Mouse (Mus musculus) embryonic facial prominence, embryonic 12.5 days (tissue): Measurements from ENCODE around the gene Ppara. TPM values are rescaled to one million over a fixed set of nuclear protein-coding genes. Genes with fewer than 3 reads are reported as not detected.
A peak's percentile ranks its signal among the peaks of the same experiment; 100 is the strongest.

Experiments
- ATAC-seq: fragments of 200-750 bp; cut with Nextera tagmentation; 2 replicates; pipeline ENCODE4 v1.8.0; 2017; ENCODE audit not compliant: insufficient number of reproducible peaks, insufficient read depth, low FRiP score, low TSS enrichment
- H3K27ac ChIP-seq: fragments of 300-500 bp; sonication (generic); 2 replicates; pipeline ENCODE4 v1.5.1; 2016; ENCODE audit warnings: mild to moderate bottlenecking
- H3K27me3 ChIP-seq: fragments of 300-500 bp; sonication (generic); 2 replicates; pipeline ENCODE4 v1.6.1; 2016; ENCODE audit warnings: mild to moderate bottlenecking, moderate library complexity
- H3K36me3 ChIP-seq: fragments of 300-500 bp; sonication (generic); 2 replicates; pipeline ENCODE4 v1.6.1; 2016; ENCODE audit warnings: mild to moderate bottlenecking
- H3K4me1 ChIP-seq: fragments of 300-500 bp; sonication (generic); 2 replicates; pipeline ENCODE4 v1.6.1; 2016
- H3K4me2 ChIP-seq: fragments of 300-500 bp; sonication (generic); replicated peaks from 2 replicates; pipeline ENCODE4 v1.6.1; 2016; ENCODE audit warnings: mild to moderate bottlenecking, moderate library complexity
- H3K4me3 ChIP-seq: fragments of 300-500 bp; sonication (generic); 2 replicates; pipeline ENCODE4 v1.5.1; 2016; ENCODE audit warnings: mild to moderate bottlenecking
- H3K9ac ChIP-seq: fragments of 300-500 bp; sonication (generic); 2 replicates; pipeline ENCODE4 v1.6.1; 2016; ENCODE audit warnings: mild to moderate bottlenecking, moderate library complexity
- H3K9me3 ChIP-seq: fragments of 300-500 bp; sonication (generic); 2 replicates; pipeline ENCODE4 v1.6.1; 2016; ENCODE audit warnings: mild to moderate bottlenecking, moderate library complexity
- WGBS: fragments of 180-500 bp; shearing (Covaris S2); methylation state at CpG from one replicate; pipeline ENCODE4 v1.1.7; 2016; 5-methylcytosine and 5-hydroxymethylcytosine counted together
- polyA plus RNA-seq: library from polyadenylated mRNA; unstranded; fragments of >200 nt; fragmentation: Nextera tagmentation; extraction: Ambion mirVana; gene quantifications from 2 replicates; pipeline ENCODE4 v1.2.1, GENCODE M21; 2016

Gene Ppara
- polyA plus RNA-seq, 1 experiment from 2014 or later, result 2.2 TPM

- ATAC-seq, result no peak
- Histone ChIP-seq H3K9ac (no peak overlapping the region), H3K27ac (no peak overlapping the region), H3K36me3 (no peaks in the 10 kb centered on the region), H3K4me3 (no peak overlapping the region), H3K27me3 (no peaks in the 10 kb centered on the region), H3K4me1 (peaks cover 6% of the 10 kb centered on the region; the same call in 1 of the 2 replicates), H3K4me2 (no peak overlapping the region), H3K9me3 (no peaks in the 10 kb centered on the region)
- 88% methylated on average over 12 of the region's 12 CpGs for WGBS
These were observed 74.3 kb downstream of the Ppara start for GRCm38 (mm10) chr15:85809091-85809490.

GRCm38 (mm10) chr15:85810462-85810805, 75.7 kb downstream of the Ppara start:
- H3K4me3 ChIP-seq, result peak overlapping the region; percentile 83; the same call in 1 of the 2 replicates
- H3K9me3 ChIP-seq, result no peaks in the 10 kb centered on the region
- H3K9ac ChIP-seq, result peak overlapping the region; percentile 79; the same call in 1 of the 2 replicates
- no peaks in the 10 kb centered on the region for H3K36me3 ChIP-seq
- no peaks in the 10 kb centered on the region for H3K27me3 ChIP-seq
- H3K4me2 ChIP-seq, result peak overlapping the region; percentile 88
- peaks cover 6% of the 10 kb centered on the region; the same call in 1 of the 2 replicates for H3K4me1 ChIP-seq
- H3K27ac ChIP-seq, result no peak overlapping the region
- 84% methylated on average over 5 of the region's 5 CpGs for WGBS
- ATAC-seq, result no peak

- Histone ChIP-seq H3K27me3 (no peaks in the 10 kb centered on the region), H3K27ac (peak overlapping the region; percentile 87), H3K36me3 (no peaks in the 10 kb centered on the region), H3K4me3 (peak overlapping the region; percentile 83), H3K9ac (peak overlapping the region; percentile 79), H3K4me2 (peak overlapping the region; percentile 88), H3K4me1 (peaks cover 6% of the 10 kb centered on the region; the same call in 1 of the 2 replicates), H3K9me3 (no peaks in the 10 kb centered on the region)
- ATAC-seq, result peak; percentile 87
- 4% methylated on average over 36 of the region's 36 CpGs for WGBS
These were observed 76.2 kb downstream of the Ppara start for GRCm38 (mm10) chr15:85810806-85811521.

GRCm38 (mm10) chr15:85811535-85812277, 76.9 kb downstream of the Ppara start, which contains the start of gene Cdpf1:
Gene Cdpf1 (minus strand): TSS chr15:85811697.
- peak within 1 kb of the TSS; percentile 87 for H3K27ac ChIP-seq
- ATAC-seq, result peak; percentile 92
- peak within 1 kb of the TSS; percentile 88 for H3K4me2 ChIP-seq
- no peaks in the 10 kb centered on the region for H3K36me3 ChIP-seq
- H3K4me1 ChIP-seq, result peaks cover 6% of the 10 kb centered on the region; the same call in 1 of the 2 replicates
- no peaks in the 10 kb centered on the region for H3K27me3 ChIP-seq
- WGBS, result 3% methylated on average over 36 of the region's 36 CpGs
- H3K9me3 ChIP-seq, result no peaks in the 10 kb centered on the region
- peak within 1 kb of the TSS; percentile 83 for H3K4me3 ChIP-seq
- H3K9ac ChIP-seq, result peak within 1 kb of the TSS; percentile 79

- WGBS, result 69% methylated on average over 10 of the region's 10 CpGs
- Histone ChIP-seq H3K27ac (no peak overlapping the region), H3K27me3 (no peaks in the 10 kb centered on the region), H3K9me3 (peaks cover 2% of the 10 kb centered on the region; the same call in 1 of the 2 replicates), H3K36me3 (no peaks in the 10 kb centered on the region), H3K4me3 (no peak overlapping the region), H3K4me2 (no peak overlapping the region), H3K9ac (no peak overlapping the region), H3K4me1 (peaks cover 6% of the 10 kb centered on the region; the same call in 1 of the 2 replicates)
- ATAC-seq, result no peak
These were observed 78.6 kb downstream of the Ppara start for GRCm38 (mm10) chr15:85813428-85813827.

GRCm38 (mm10) chr15:85821203-85822010, 86.6 kb downstream of the Ppara start, which contains the start of gene Pkdrej:
Gene Pkdrej (minus strand): TSS chr15:85821734.
- Histone ChIP-seq H3K27ac (no peak within 1 kb of the TSS), H3K27me3 (peaks cover 16% of the 10 kb centered on the region; the same call in 1 of the 2 replicates)
- WGBS, result under 1% methylated on average over 64 of the region's 65 CpGs

GRCm38 (mm10) chr15:85822011-85822359, 87.2 kb downstream of the Ppara start:
- H3K9me3 ChIP-seq, result peaks cover 6% of the 10 kb centered on the region; the same call in 1 of the 2 replicates
- no peak for ATAC-seq

More at GRCm38 (mm10) chr15:85821203-85822010, 86.6 kb downstream of the Ppara start, which contains the start of gene Pkdrej:
- H3K9ac ChIP-seq, result peak within 1 kb of the TSS; percentile 77
- H3K4me3 ChIP-seq, result peak within 1 kb of the TSS; percentile 53
- H3K4me2 ChIP-seq, result peak within 1 kb of the TSS; percentile 97
- peaks cover 6% of the 10 kb centered on the region; the same call in 1 of the 2 replicates for H3K9me3 ChIP-seq
- no peaks in the 10 kb centered on the region for H3K36me3 ChIP-seq
- 0 out of 2 replicates have a peak, but pooled peaks cover 7% of the 10 kb centered on the region for H3K4me1 ChIP-seq
- ATAC-seq, result peak; percentile 72

GRCm38 (mm10) chr15:85826676-85827075, 91.9 kb downstream of the Ppara start:
- H3K27ac ChIP-seq, result no peak overlapping the region
- 0 out of 2 replicates have a peak, but pooled peaks cover 4% of the 10 kb centered on the region for H3K4me1 ChIP-seq
- no peak overlapping the region for H3K4me3 ChIP-seq
- H3K9ac ChIP-seq, result no peak overlapping the region
- H3K36me3 ChIP-seq, result no peaks in the 10 kb centered on the region
- no peak for ATAC-seq
- 0 out of 2 replicates have a peak, but pooled peaks cover 3% of the 10 kb centered on the region for H3K27me3 ChIP-seq
- no peaks in the 10 kb centered on the region for H3K9me3 ChIP-seq
- WGBS, result 59% methylated on average over 5 of the region's 5 CpGs
- no peak overlapping the region for H3K4me2 ChIP-seq

More at GRCm38 (mm10) chr15:85822011-85822359, 87.2 kb downstream of the Ppara start:
- Histone ChIP-seq H3K27me3 (peaks cover 16% of the 10 kb centered on the region; the same call in 1 of the 2 replicates), H3K9ac (peak overlapping the region; percentile 77), H3K27ac (no peak overlapping the region), H3K36me3 (no peaks in the 10 kb centered on the region), H3K4me3 (peak overlapping the region; percentile 53), H3K4me1 (0 out of 2 replicates have a peak, but pooled peaks cover 7% of the 10 kb centered on the region), H3K4me2 (peak overlapping the region; percentile 97)
- 18% methylated on average over 4 of the region's 4 CpGs for WGBS

- H3K4me1 ChIP-seq, result peaks cover 7% of the 10 kb centered on the region; the same call in 1 of the 2 replicates
- no peak for ATAC-seq
- H3K27me3 ChIP-seq, result no peaks in the 10 kb centered on the region
- H3K27ac ChIP-seq, result no peak overlapping the region
- H3K9ac ChIP-seq, result no peak overlapping the region
- no peaks in the 10 kb centered on the region for H3K9me3 ChIP-seq
- 90% methylated on average over 4 of the region's 4 CpGs for WGBS
- H3K4me2 ChIP-seq, result no peak overlapping the region
- no peak overlapping the region for H3K4me3 ChIP-seq
- no peaks in the 10 kb centered on the region for H3K36me3 ChIP-seq
These were observed 93.3 kb downstream of the Ppara start for GRCm38 (mm10) chr15:85828071-85828470.

- WGBS, result 73% methylated on average over 5 of the region's 5 CpGs
- peaks cover 7% of the 10 kb centered on the region; the same call in 1 of the 2 replicates for H3K4me1 ChIP-seq
- no peaks in the 10 kb centered on the region for H3K27me3 ChIP-seq
These were observed 94.7 kb downstream of the Ppara start for GRCm38 (mm10) chr15:85829470-85829869.

More at GRCm38 (mm10) chr15:85829470-85829869, 94.7 kb downstream of the Ppara start:
- H3K4me2 ChIP-seq, result no peak overlapping the region
- H3K4me3 ChIP-seq, result no peak overlapping the region
- no peak overlapping the region for H3K9ac ChIP-seq
- no peaks in the 10 kb centered on the region for H3K9me3 ChIP-seq
- ATAC-seq, result no peak
- H3K36me3 ChIP-seq, result no peaks in the 10 kb centered on the region
- no peak overlapping the region for H3K27ac ChIP-seq
